Mouse (Mus musculus) limb, embryonic 14.5 days (tissue): Measurements from ENCODE around the gene St8sia2. TPM values are rescaled to one million over a fixed set of nuclear protein-coding genes. Genes with fewer than 3 reads are reported as not detected.

Experiments used
- ATAC-seq: fragments of 200-750 bp; cut with Nextera tagmentation; 2 replicates; pipeline ENCODE4 v1.8.0; 2017; ENCODE audit warnings: low read depth, moderate number of reproducible peaks, moderate TSS enrichment; ENCODE audit not compliant: low FRiP score
- DNase-seq: peaks from one replicate; pipeline ENCODE4 v3.0.0-alpha.2; 2015; ENCODE audit warnings: low spot score
- H3K27ac ChIP-seq: fragments of 300-500 bp; sonication (generic); replicated peaks from 2 replicates; pipeline ENCODE4 v1.5.1; 2014; ENCODE audit warnings: low read depth, mild to moderate bottlenecking, low read length, moderate library complexity, mixed read lengths
- H3K27me3 ChIP-seq: fragments of 300-500 bp; sonication (generic); 2 replicates; pipeline ENCODE4 v1.6.1; 2014; ENCODE audit warnings: low read length, mixed read lengths; ENCODE audit not compliant: control insufficient read depth, insufficient read depth
- H3K36me3 ChIP-seq: fragments of 300-500 bp; sonication (generic); 2 replicates; pipeline ENCODE4 v1.6.1; 2014; ENCODE audit warnings: mild to moderate bottlenecking, low read length, moderate library complexity, mixed read lengths; ENCODE audit not compliant: control insufficient read depth, insufficient read depth
- H3K4me1 ChIP-seq: fragments of 300-500 bp; sonication (generic); 2 replicates; pipeline ENCODE4 v1.6.1; 2014; ENCODE audit warnings: antibody characterized with exemption, low read length, mixed read lengths; ENCODE audit not compliant: control insufficient read depth, insufficient read depth
- H3K4me2 ChIP-seq: fragments of 300-500 bp; sonication (generic); replicated peaks from 2 replicates; pipeline ENCODE4 v1.6.1; 2014; ENCODE audit warnings: low read depth, mild to moderate bottlenecking, low read length, moderate library complexity; ENCODE audit not compliant: severe bottlenecking
- H3K4me3 ChIP-seq: fragments of 300-500 bp; sonication (generic); replicated peaks from 2 replicates; pipeline ENCODE4 v1.5.1; 2014; ENCODE audit warnings: low read length
- H3K9ac ChIP-seq: fragments of 300-500 bp; sonication (generic); 2 replicates; pipeline ENCODE4 v1.6.1; 2014; ENCODE audit warnings: mild to moderate bottlenecking, low read depth, low read length, moderate library complexity; ENCODE audit not compliant: severe bottlenecking
- H3K9me3 ChIP-seq: fragments of 300-500 bp; sonication (generic); 2 replicates; pipeline ENCODE4 v1.6.1; 2016; ENCODE audit warnings: low read length; ENCODE audit not compliant: control insufficient read depth
- POLR2A ChIP-seq: fragments of 200-500 bp; IDR thresholded peaks from 2 replicates; pipeline ENCODE4 v1.8.0; 2012; ENCODE audit warnings: inconsistent platforms, mild to moderate bottlenecking, moderate library complexity, borderline replicate concordance; ENCODE audit not compliant: insufficient read depth, insufficient read length; ENCODE audit errors: extremely low read depth
- WGBS: fragments of 180-500 bp; shearing (Covaris S2); extraction: QIAGEN DNeasy Blood & Tissue Kit; methylation state at CpG from one replicate; pipeline ENCODE4 v1.1.7; 2014; 5-methylcytosine and 5-hydroxymethylcytosine counted together
- polyA plus RNA-seq, 2 experiments: library from polyadenylated mRNA; depleted of rRNA in 1 of 2; stranded (reverse) in 1 of 2; unstranded in 1 of 2; fragments of >200 nt; fragmentation: Nextera tagmentation in 1 of 2; extraction: Ambion mirVana in 1 of 2; gene quantifications; 2 replicates each; pipeline versions ENCODE4 v1.2.1 to v1.2.3; 2012 to 2014

Gene St8sia2
- polyA plus RNA-seq, 2 experiments, result 17.2 to 18.0 TPM

GRCm38 (mm10) chr7:73938046-73938810, 75.3 kb downstream of the St8sia2 start:
- Histone ChIP-seq H3K36me3 (peaks cover 15% of the 10 kb centered on the region), H3K4me1 (peaks cover 6% of the 10 kb centered on the region), H3K4me3 (no peak overlapping the region), H3K27me3 (no peaks in the 10 kb centered on the region), H3K9me3 (no peaks in the 10 kb centered on the region), H3K4me2 (no peak overlapping the region), H3K9ac (no peak overlapping the region), H3K27ac (no peak overlapping the region)
- 89% methylated on average over 7 of the region's 7 CpGs for WGBS
- DNase-seq (no peak), ATAC-seq (no peak)
- no peak for TF ChIP-seq POLR2A

DNA sequence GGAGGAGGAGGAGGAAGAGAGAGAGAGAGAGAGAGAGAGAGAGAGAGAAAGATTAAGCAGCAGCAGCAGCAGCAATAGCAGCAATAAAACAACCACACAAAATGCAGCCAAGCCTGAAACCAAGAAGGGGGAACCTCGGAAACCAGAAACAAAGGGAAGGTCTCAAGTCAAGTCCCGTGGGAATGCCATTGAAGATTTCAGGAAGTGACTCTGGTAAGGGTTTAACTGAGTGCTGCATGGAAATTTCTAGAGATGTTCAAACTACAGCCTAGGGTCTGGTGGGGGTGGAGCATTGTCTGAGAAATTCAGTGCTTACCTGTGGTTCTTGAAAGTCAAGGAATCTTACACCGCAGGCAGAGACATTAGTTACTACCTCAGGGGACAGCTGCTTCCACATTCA, 77.4 kb downstream of the St8sia2 start:
- H3K4me3 ChIP-seq, result no peak overlapping the region
- no peaks in the 10 kb centered on the region; the same call in 1 of the 2 replicates for H3K36me3 ChIP-seq
- ATAC-seq (no peak), DNase-seq (no peak)
- WGBS, result 61% methylated on average over 3 of the region's 3 CpGs
- H3K4me1 ChIP-seq, result no peaks in the 10 kb centered on the region
- no peak overlapping the region for H3K4me2 ChIP-seq
- no peaks in the 10 kb centered on the region for H3K9me3 ChIP-seq
- H3K9ac ChIP-seq, result no peak overlapping the region
- no peak for TF ChIP-seq POLR2A
- H3K27ac ChIP-seq, result no peak overlapping the region
- no peaks in the 10 kb centered on the region for H3K27me3 ChIP-seq

GRCm38 (mm10) chr7:73935703-73936102, 77.8 kb downstream of the St8sia2 start:
- TF ChIP-seq POLR2A, result no peak
- ATAC-seq (no peak), DNase-seq (no peak)
- H3K27me3 ChIP-seq, result no peaks in the 10 kb centered on the region
- H3K4me2 ChIP-seq, result no peak overlapping the region
- 74% methylated on average over 2 of the region's 2 CpGs for WGBS
- H3K9ac ChIP-seq, result no peak overlapping the region
- H3K9me3 ChIP-seq, result no peaks in the 10 kb centered on the region
- no peak overlapping the region for H3K4me3 ChIP-seq
- H3K4me1 ChIP-seq, result no peaks in the 10 kb centered on the region
- no peak overlapping the region for H3K27ac ChIP-seq
- no peaks in the 10 kb centered on the region; the same call in 1 of the 2 replicates for H3K36me3 ChIP-seq

DNA sequence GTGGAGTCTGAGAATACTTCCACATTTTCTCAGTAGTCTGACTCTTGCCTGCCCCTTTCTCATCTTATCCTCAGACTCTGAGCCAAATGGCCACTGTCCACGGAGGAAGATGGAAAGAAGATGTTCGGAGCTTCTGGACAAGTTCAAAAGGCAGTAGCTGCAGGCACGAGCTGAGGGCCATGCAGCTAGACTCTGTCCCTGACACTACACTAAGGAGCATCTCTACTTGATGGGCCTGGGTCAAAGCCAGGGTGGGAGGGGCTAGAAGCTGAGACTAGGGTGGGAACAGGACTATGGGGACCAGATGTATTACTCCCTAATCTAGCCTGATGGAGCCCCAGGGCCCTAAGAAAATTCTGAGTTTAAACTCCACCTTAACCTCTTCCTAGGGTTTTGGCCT, 80.5 kb downstream of the St8sia2 start:
- Histone ChIP-seq H3K9me3 (no peaks in the 10 kb centered on the region), H3K36me3 (no peaks in the 10 kb centered on the region), H3K4me3 (no peak overlapping the region), H3K9ac (no peak overlapping the region), H3K27ac (no peak overlapping the region), H3K27me3 (no peaks in the 10 kb centered on the region), H3K4me2 (no peak overlapping the region), H3K4me1 (no peaks in the 10 kb centered on the region)
- ATAC-seq, result no peak
- 84% methylated on average over 3 of the region's 3 CpGs for WGBS
- no peak for TF ChIP-seq POLR2A
- DNase-seq, result no peak

GRCm38 (mm10) chr7:73920921-73921485, 92.5 kb downstream of the St8sia2 start:
- peak; percentile 60; the same call in 1 of the 2 replicates for ATAC-seq

More at GRCm38 (mm10) chr7:73920921-73921485, 92.5 kb downstream of the St8sia2 start:
- Histone ChIP-seq H3K36me3 (no peaks in the 10 kb centered on the region), H3K27ac (no peak overlapping the region), H3K9me3 (no peaks in the 10 kb centered on the region), H3K4me1 (peaks cover 9% of the 10 kb centered on the region), H3K9ac (no peak overlapping the region), H3K27me3 (no peaks in the 10 kb centered on the region), H3K4me2 (no peak overlapping the region), H3K4me3 (no peak overlapping the region)
- TF ChIP-seq POLR2A, result no peak
- no peak for DNase-seq
- 77% methylated on average over 16 of the region's 16 CpGs for WGBS
